Mouse (Mus musculus) ES-Bruce4 (cell line): ENCODE measurements around the gene Samd7. TPM values are rescaled to one million over a fixed set of nuclear protein-coding genes. Genes with fewer than 3 reads are reported as not detected.

Source experiments
- H3K27ac ChIP-seq: 2 replicates; pipeline ENCODE4 v1.5.1; 2012; ENCODE audit warnings: low read length, inconsistent platforms; ENCODE audit not compliant: insufficient read depth
- H3K27me3 ChIP-seq: 2 replicates; pipeline ENCODE4 v1.6.1; 2012; ENCODE audit warnings: mild to moderate bottlenecking, low read length, inconsistent platforms; ENCODE audit not compliant: control insufficient read depth, poor library complexity, insufficient read depth, severe bottlenecking
- H3K36me3 ChIP-seq: 2 replicates; pipeline ENCODE4 v1.6.1; 2012; ENCODE audit warnings: inconsistent platforms, mild to moderate bottlenecking, low read length, moderate library complexity; ENCODE audit not compliant: control insufficient read depth, poor library complexity, insufficient read depth, severe bottlenecking
- H3K4me1 ChIP-seq: one replicate; pipeline ENCODE4 v1.8.1; 2011; ENCODE audit warnings: low read length; ENCODE audit not compliant: control insufficient read depth, insufficient read depth
- H3K4me3 ChIP-seq: 2 replicates; pipeline ENCODE4 v1.5.1; 2011; ENCODE audit warnings: low read depth, mild to moderate bottlenecking, low read length
- H3K9ac ChIP-seq: 2 replicates; pipeline ENCODE4 v1.6.1; 2012; ENCODE audit warnings: low read depth, mild to moderate bottlenecking, inconsistent platforms; ENCODE audit not compliant: poor library complexity, severe bottlenecking
- H3K9me3 ChIP-seq: replicated peaks from 2 replicates; pipeline ENCODE4 v1.6.1; 2012; ENCODE audit warnings: mild to moderate bottlenecking, low read length, inconsistent platforms; ENCODE audit not compliant: control insufficient read depth, poor library complexity, insufficient read depth, severe bottlenecking
- CTCF ChIP-seq: IDR thresholded peaks from one replicate; pipeline ENCODE4 v1.8.1; 2011; ENCODE audit warnings: low read depth, low read length
- EP300 ChIP-seq: IDR thresholded peaks from 2 replicates; pipeline ENCODE4 v1.6.1; 2011; ENCODE audit warnings: low read depth, low read length; ENCODE audit not compliant: insufficient read depth
- POLR2A ChIP-seq: IDR thresholded peaks from one replicate; pipeline ENCODE4 v1.8.1; 2011; ENCODE audit warnings: low read length; ENCODE audit not compliant: insufficient read depth
- polyA plus RNA-seq: library from polyadenylated mRNA; stranded (reverse); fragments of >200 nt; gene quantifications from 2 replicates; pipeline ENCODE4 v1.2.4, GENCODE M21; 2011; ENCODE audit warnings: low read depth; ENCODE audit not compliant: missing spikeins, insufficient read depth, insufficient read length

Gene Samd7
- polyA plus RNA-seq, 1 experiment = not detected

- Histone ChIP-seq H3K4me1 (no peaks in the 10 kb centered on the region), H3K27me3 (no peaks in the 10 kb centered on the region), H3K36me3 (no peaks in the 10 kb centered on the region), H3K9ac (no peak overlapping the region), H3K4me3 (no peak overlapping the region), H3K9me3 (no peaks in the 10 kb centered on the region), H3K27ac (no peak overlapping the region)
- TF ChIP-seq POLR2A (no peak), CTCF (no peak), EP300 (no peak)
These were observed 4.8 kb upstream of the Samd7 start for GRCm38 (mm10) chr3:30741306-30741705.

DNA sequence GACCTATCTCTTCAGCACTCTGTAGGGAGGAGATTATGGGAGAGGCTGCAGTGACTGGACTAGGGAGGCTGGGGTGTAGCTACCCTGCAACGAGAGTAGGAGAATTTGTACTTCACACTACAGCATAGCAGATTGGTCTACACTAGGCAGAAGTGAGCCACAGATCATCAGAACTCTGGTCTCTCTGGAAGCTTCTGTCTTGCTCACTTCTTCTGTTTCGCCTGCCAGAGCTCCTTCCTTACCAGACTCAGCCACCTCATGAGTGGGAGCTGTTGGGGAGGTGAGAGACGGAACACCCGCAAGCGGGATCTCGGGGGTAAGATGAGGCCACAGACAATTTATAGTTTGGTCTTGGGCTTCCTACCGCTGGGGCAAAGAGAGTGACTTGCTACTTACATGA, 3.2 kb upstream of the Samd7 start:
- Histone ChIP-seq H3K9me3 (no peaks in the 10 kb centered on the region), H3K36me3 (no peaks in the 10 kb centered on the region), H3K4me3 (no peak overlapping the region), H3K4me1 (no peaks in the 10 kb centered on the region), H3K9ac (no peak overlapping the region), H3K27me3 (no peaks in the 10 kb centered on the region), H3K27ac (no peak overlapping the region)
- TF ChIP-seq POLR2A = no peak
- no peak for TF ChIP-seq EP300
- TF ChIP-seq CTCF = no peak

- Histone ChIP-seq H3K36me3 (no peaks in the 10 kb centered on the region; the same call in 1 of the 2 replicates), H3K27ac (no peak overlapping the region), H3K9ac (no peak overlapping the region), H3K4me1 (no peaks in the 10 kb centered on the region), H3K4me3 (no peak overlapping the region), H3K27me3 (no peaks in the 10 kb centered on the region), H3K9me3 (no peaks in the 10 kb centered on the region)
- TF ChIP-seq EP300 = no peak
- TF ChIP-seq CTCF = no peak
- no peak for TF ChIP-seq POLR2A
These were observed 2.2 kb downstream of the Samd7 start for GRCm38 (mm10) chr3:30748316-30748715.

- no peaks in the 10 kb centered on the region for H3K9me3 ChIP-seq
- H3K27me3 ChIP-seq = no peaks in the 10 kb centered on the region
- H3K9ac ChIP-seq = no peak overlapping the region
- no peak overlapping the region for H3K4me3 ChIP-seq
- TF ChIP-seq POLR2A (no peak), EP300 (no peak), CTCF (no peak)
- H3K4me1 ChIP-seq = no peaks in the 10 kb centered on the region
- H3K36me3 ChIP-seq = no peaks in the 10 kb centered on the region; the same call in 1 of the 2 replicates
- H3K27ac ChIP-seq = no peak overlapping the region
These were observed 8.6 kb downstream of the Samd7 start for GRCm38 (mm10) chr3:30754696-30755095.

- Histone ChIP-seq H3K4me3 (no peak overlapping the region), H3K36me3 (no peaks in the 10 kb centered on the region), H3K27me3 (no peaks in the 10 kb centered on the region), H3K4me1 (peaks cover 4% of the 10 kb centered on the region), H3K27ac (no peak overlapping the region), H3K9me3 (no peaks in the 10 kb centered on the region), H3K9ac (no peak overlapping the region)
- TF ChIP-seq POLR2A = no peak
- no peak for TF ChIP-seq CTCF
- TF ChIP-seq EP300 = no peak
These were observed 18.8 kb downstream of the Samd7 start for GRCm38 (mm10) chr3:30764877-30765276.

GRCm38 (mm10) chr3:30765311-30766027, 19.4 kb downstream of the Samd7 start:
- no peaks in the 10 kb centered on the region for H3K27me3 ChIP-seq
- no peak overlapping the region for H3K4me3 ChIP-seq
- H3K27ac ChIP-seq = no peak overlapping the region
- H3K9ac ChIP-seq = no peak overlapping the region
- TF ChIP-seq EP300 = no peak
- TF ChIP-seq POLR2A = no peak
- no peak for TF ChIP-seq CTCF
- H3K36me3 ChIP-seq = no peaks in the 10 kb centered on the region
- H3K9me3 ChIP-seq = no peaks in the 10 kb centered on the region
- peaks cover 4% of the 10 kb centered on the region for H3K4me1 ChIP-seq
